Mouse (Mus musculus): ENCODE results near the gene Igsf21. TPM values are rescaled to one million over a fixed set of nuclear protein-coding genes. Genes with fewer than 3 reads are reported as not detected.
A peak's percentile ranks its signal among the peaks of the same experiment; 100 is the strongest.

Gene Igsf21
- 0.19 TPM in 1 of 2 replicates, not detected in the other for polyA plus RNA-seq (2014; fragmentation: Nextera tagmentation; extraction: Ambion mirVana)

GRCm38 (mm10) chr4:140246180-140247005 lies at the start of gene Igsf21:
Gene Igsf21, minus strand, starts transcription at chr4:140246784.
- H3K4me1 ChIP-seq (ENCODE audit: control insufficient read depth in 2 of 2, insufficient read depth in 2 of 2, low read length in 2 of 2): peaks cover 0 to 4% of the 10 kb centered on the region in 2 experiments; a peak in 2 of 4 replicates
- no peaks in the 10 kb centered on the region for H3K9me3 ChIP-seq (ENCODE audit: control insufficient read depth, low read length)
- H3K27me3 ChIP-seq (ENCODE audit: control insufficient read depth, insufficient read depth, low read length): peaks cover 94% of the 10 kb centered on the region
- no peak within 1 kb of the TSS for H3K27ac ChIP-seq (replicated peaks in 1 of 2; ENCODE audit: control insufficient read depth in 1 of 2, insufficient read depth in 1 of 2, low read depth in 2 of 2, low read length in 2 of 2)
- peak within 1 kb of the TSS; percentile 2 to 24; a peak in 1 of 4 replicates for H3K4me3 ChIP-seq (ENCODE audit: control insufficient read depth in 1 of 2, insufficient read depth in 1 of 2, low read depth in 1 of 2, low read length in 2 of 2)
- WGBS: under 1% methylated on average over 67 of the region's 90 CpGs
- ATAC-seq (ENCODE audit: insufficient number of reproducible peaks, insufficient read depth, low FRiP score, low read depth): no peak
- no peak within 1 kb of the TSS for H3K9ac ChIP-seq (ENCODE audit: low read length)
- no peaks in the 10 kb centered on the region for H3K36me3 ChIP-seq (ENCODE audit: control insufficient read depth, insufficient read depth, low read length)
- peak within 1 kb of the TSS; percentile 49 for H3K4me2 ChIP-seq (ENCODE audit: low read length)

GRCm38 (mm10) chr4:140285726-140286316 lies 39.2 kb upstream of the Igsf21 start:
- no peaks in the 10 kb centered on the region for H3K36me3 ChIP-seq (ENCODE audit: control insufficient read depth, insufficient read depth, low read length)
- ATAC-seq (ENCODE audit: insufficient number of reproducible peaks, insufficient read depth, low FRiP score, low read depth): no peak
- WGBS: 67% methylated on average over 5 of the region's 5 CpGs
- H3K9me3 ChIP-seq (ENCODE audit: control insufficient read depth, low read length): 0 out of 2 replicates have a peak, but pooled peaks cover 3% of the 10 kb centered on the region
- H3K4me3 ChIP-seq (ENCODE audit: control insufficient read depth in 1 of 2, insufficient read depth in 1 of 2, low read depth in 1 of 2, low read length in 2 of 2): no peak overlapping the region
- H3K9ac ChIP-seq (ENCODE audit: low read length): no peak overlapping the region
- no peak overlapping the region for H3K4me2 ChIP-seq (ENCODE audit: low read length)
- H3K27ac ChIP-seq (replicated peaks in 1 of 2; ENCODE audit: control insufficient read depth in 1 of 2, insufficient read depth in 1 of 2, low read depth in 2 of 2, low read length in 2 of 2): no peak overlapping the region
- H3K27me3 ChIP-seq (ENCODE audit: control insufficient read depth, insufficient read depth, low read length): no peaks in the 10 kb centered on the region
- no peaks in the 10 kb centered on the region for H3K4me1 ChIP-seq (ENCODE audit: control insufficient read depth in 2 of 2, insufficient read depth in 2 of 2, low read length in 2 of 2)

- no peak for ATAC-seq (ENCODE audit: insufficient number of reproducible peaks, insufficient read depth, low FRiP score, low read depth)
- H3K9ac ChIP-seq (ENCODE audit: low read length): no peak overlapping the region
- WGBS: 2% methylated on average over 2 of the region's 2 CpGs
These were observed 36.8 kb upstream of the Igsf21 start for GRCm38 (mm10) chr4:140283398-140283797.

GRCm38 (mm10) chr4:140278269-140278668 lies 31.7 kb upstream of the Igsf21 start:
- WGBS: 90% methylated on average over 2 of the region's 2 CpGs
- no peak for ATAC-seq (ENCODE audit: insufficient number of reproducible peaks, insufficient read depth, low FRiP score, low read depth)
- peaks cover 3% of the 10 kb centered on the region; the same call in 1 of the 2 replicates for H3K9me3 ChIP-seq (ENCODE audit: control insufficient read depth, low read length)

More at GRCm38 (mm10) chr4:140283398-140283797, 36.8 kb upstream of the Igsf21 start:
- no peak overlapping the region for H3K27ac ChIP-seq (replicated peaks in 1 of 2; ENCODE audit: control insufficient read depth in 1 of 2, insufficient read depth in 1 of 2, low read depth in 2 of 2, low read length in 2 of 2)
- H3K27me3 ChIP-seq (ENCODE audit: control insufficient read depth, insufficient read depth, low read length): no peaks in the 10 kb centered on the region
- H3K4me1 ChIP-seq (ENCODE audit: control insufficient read depth in 2 of 2, insufficient read depth in 2 of 2, low read length in 2 of 2): no peaks in the 10 kb centered on the region
- H3K9me3 ChIP-seq (ENCODE audit: control insufficient read depth, low read length): 0 out of 2 replicates have a peak, but pooled peaks cover 3% of the 10 kb centered on the region
- no peaks in the 10 kb centered on the region for H3K36me3 ChIP-seq (ENCODE audit: control insufficient read depth, insufficient read depth, low read length)
- no peak overlapping the region for H3K4me3 ChIP-seq (ENCODE audit: control insufficient read depth in 1 of 2, insufficient read depth in 1 of 2, low read depth in 1 of 2, low read length in 2 of 2)
- H3K4me2 ChIP-seq (ENCODE audit: low read length): no peak overlapping the region

GRCm38 (mm10) chr4:140271913-140272312 lies 25.3 kb upstream of the Igsf21 start:
- no peaks in the 10 kb centered on the region for H3K27me3 ChIP-seq (ENCODE audit: control insufficient read depth, insufficient read depth, low read length)

More at GRCm38 (mm10) chr4:140278269-140278668, 31.7 kb upstream of the Igsf21 start:
- Histone ChIP-seq H3K27me3 (ENCODE audit: control insufficient read depth, insufficient read depth, low read length) (no peaks in the 10 kb centered on the region), H3K36me3 (ENCODE audit: control insufficient read depth, insufficient read depth, low read length) (no peaks in the 10 kb centered on the region), H3K9ac (ENCODE audit: low read length) (no peak overlapping the region), H3K4me3 (ENCODE audit: control insufficient read depth in 1 of 2, insufficient read depth in 1 of 2, low read depth in 1 of 2, low read length in 2 of 2) (no peak overlapping the region), H3K27ac (replicated peaks in 1 of 2; ENCODE audit: control insufficient read depth in 1 of 2, insufficient read depth in 1 of 2, low read depth in 2 of 2, low read length in 2 of 2) (no peak overlapping the region), H3K4me1 (ENCODE audit: control insufficient read depth in 2 of 2, insufficient read depth in 2 of 2, low read length in 2 of 2) (no peaks in the 10 kb centered on the region), H3K4me2 (ENCODE audit: low read length) (no peak overlapping the region)

GRCm38 (mm10) chr4:140270451-140270850 lies 23.9 kb upstream of the Igsf21 start:
- no peak for ATAC-seq (ENCODE audit: insufficient number of reproducible peaks, insufficient read depth, low FRiP score, low read depth)
- no peaks in the 10 kb centered on the region for H3K36me3 ChIP-seq (ENCODE audit: control insufficient read depth, insufficient read depth, low read length)
- WGBS: 63% methylated on average over 7 of the region's 7 CpGs
- H3K27me3 ChIP-seq (ENCODE audit: control insufficient read depth, insufficient read depth, low read length): no peaks in the 10 kb centered on the region
- no peak overlapping the region for H3K4me2 ChIP-seq (ENCODE audit: low read length)
- no peak overlapping the region for H3K9ac ChIP-seq (ENCODE audit: low read length)
- H3K9me3 ChIP-seq (ENCODE audit: control insufficient read depth, low read length): 0 out of 2 replicates have a peak, but pooled peaks cover 4% of the 10 kb centered on the region
- no peaks in the 10 kb centered on the region for H3K4me1 ChIP-seq (ENCODE audit: control insufficient read depth in 2 of 2, insufficient read depth in 2 of 2, low read length in 2 of 2)
- H3K4me3 ChIP-seq (ENCODE audit: control insufficient read depth in 1 of 2, insufficient read depth in 1 of 2, low read depth in 1 of 2, low read length in 2 of 2): no peak overlapping the region
- no peak overlapping the region for H3K27ac ChIP-seq (replicated peaks in 1 of 2; ENCODE audit: control insufficient read depth in 1 of 2, insufficient read depth in 1 of 2, low read depth in 2 of 2, low read length in 2 of 2)

More at GRCm38 (mm10) chr4:140271913-140272312, 25.3 kb upstream of the Igsf21 start:
- no peak for ATAC-seq (ENCODE audit: insufficient number of reproducible peaks, insufficient read depth, low FRiP score, low read depth)
- WGBS: 84% methylated on average over 5 of the region's 5 CpGs
- H3K4me2 ChIP-seq (ENCODE audit: low read length): no peak overlapping the region
- no peak overlapping the region for H3K4me3 ChIP-seq (ENCODE audit: control insufficient read depth in 1 of 2, insufficient read depth in 1 of 2, low read depth in 1 of 2, low read length in 2 of 2)
- H3K9me3 ChIP-seq (ENCODE audit: control insufficient read depth, low read length): no peaks in the 10 kb centered on the region; the same call in 1 of the 2 replicates
- no peak overlapping the region for H3K9ac ChIP-seq (ENCODE audit: low read length)
- no peaks in the 10 kb centered on the region for H3K36me3 ChIP-seq (ENCODE audit: control insufficient read depth, insufficient read depth, low read length)
- no peaks in the 10 kb centered on the region for H3K4me1 ChIP-seq (ENCODE audit: control insufficient read depth in 2 of 2, insufficient read depth in 2 of 2, low read length in 2 of 2)
- H3K27ac ChIP-seq (replicated peaks in 1 of 2; ENCODE audit: control insufficient read depth in 1 of 2, insufficient read depth in 1 of 2, low read depth in 2 of 2, low read length in 2 of 2): no peak overlapping the region

GRCm38 (mm10) chr4:140269184-140269840 lies 22.7 kb upstream of the Igsf21 start:
- Histone ChIP-seq H3K9me3 (ENCODE audit: control insufficient read depth, low read length) (0 out of 2 replicates have a peak, but pooled peaks cover 4% of the 10 kb centered on the region), H3K4me2 (ENCODE audit: low read length) (no peak overlapping the region), H3K27ac (replicated peaks in 1 of 2; ENCODE audit: control insufficient read depth in 1 of 2, insufficient read depth in 1 of 2, low read depth in 2 of 2, low read length in 2 of 2) (no peak overlapping the region), H3K36me3 (ENCODE audit: control insufficient read depth, insufficient read depth, low read length) (no peaks in the 10 kb centered on the region), H3K4me3 (ENCODE audit: control insufficient read depth in 1 of 2, insufficient read depth in 1 of 2, low read depth in 1 of 2, low read length in 2 of 2) (no peak overlapping the region), H3K4me1 (ENCODE audit: control insufficient read depth in 2 of 2, insufficient read depth in 2 of 2, low read length in 2 of 2) (no peaks in the 10 kb centered on the region), H3K27me3 (ENCODE audit: control insufficient read depth, insufficient read depth, low read length) (no peaks in the 10 kb centered on the region), H3K9ac (ENCODE audit: low read length) (no peak overlapping the region)
- 83% methylated on average over 15 of the region's 15 CpGs for WGBS
- no peak for ATAC-seq (ENCODE audit: insufficient number of reproducible peaks, insufficient read depth, low FRiP score, low read depth)

Measured in heart, embryonic 14.5 days (tissue).